Mouse (Mus musculus) embryonic facial prominence, embryonic 13.5 days (tissue): ENCODE data around the gene Gja6. TPM values are rescaled to one million over a fixed set of nuclear protein-coding genes. Genes with fewer than 3 reads are reported as not detected.

Experiments used
- ATAC-seq: fragments of 200-750 bp; cut with Nextera tagmentation; 2 replicates; pipeline ENCODE4 v1.8.0; 2017; ENCODE audit warnings: low read depth; ENCODE audit not compliant: insufficient number of reproducible peaks, insufficient read depth, low FRiP score, low TSS enrichment
- H3K27ac ChIP-seq: fragments of 300-500 bp; sonication (generic); 2 replicates; pipeline ENCODE4 v1.5.1; 2015; ENCODE audit warnings: moderate library complexity, mild to moderate bottlenecking, inconsistent platforms
- H3K27me3 ChIP-seq: fragments of 300-500 bp; sonication (generic); 2 replicates; pipeline ENCODE4 v1.6.1; 2015; ENCODE audit warnings: mild to moderate bottlenecking, inconsistent platforms
- H3K36me3 ChIP-seq: fragments of 300-500 bp; sonication (generic); 2 replicates; pipeline ENCODE4 v1.6.1; 2015; ENCODE audit warnings: mild to moderate bottlenecking, inconsistent platforms
- H3K4me1 ChIP-seq: fragments of 300-500 bp; sonication (generic); 2 replicates; pipeline ENCODE4 v1.6.1; 2015; ENCODE audit warnings: inconsistent platforms
- H3K4me2 ChIP-seq: fragments of 300-500 bp; sonication (generic); 2 replicates; pipeline ENCODE4 v1.6.1; 2015; ENCODE audit warnings: moderate library complexity, mild to moderate bottlenecking, inconsistent platforms
- H3K4me3 ChIP-seq: fragments of 300-500 bp; sonication (generic); 2 replicates; pipeline ENCODE4 v1.5.1; 2015; ENCODE audit warnings: mild to moderate bottlenecking, inconsistent platforms
- H3K9ac ChIP-seq: fragments of 300-500 bp; sonication (generic); 2 replicates; pipeline ENCODE4 v1.6.1; 2015; ENCODE audit warnings: mild to moderate bottlenecking, inconsistent platforms
- H3K9me3 ChIP-seq: fragments of 300-500 bp; sonication (generic); 2 replicates; pipeline ENCODE4 v1.6.1; 2016; ENCODE audit warnings: inconsistent platforms
- WGBS: fragments of 180-500 bp; shearing (Covaris S2); methylation state at CpG from one replicate; pipeline ENCODE4 v1.1.7; 2015; ENCODE audit warnings: mixed read lengths; 5-methylcytosine and 5-hydroxymethylcytosine counted together
- polyA plus RNA-seq: library from polyadenylated mRNA; unstranded; fragments of >200 nt; fragmentation: Nextera tagmentation; extraction: Ambion mirVana; gene quantifications from 2 replicates; pipeline ENCODE4 v1.2.1, GENCODE M21; 2015

The Gja6 gene
- 0.17 and 0.47 TPM in 2 replicates for polyA plus RNA-seq

- 66% methylated on average over 4 of the region's 4 CpGs for WGBS
- H3K4me2 ChIP-seq: no peak within 1 kb of the TSS
- no peaks in the 10 kb centered on the region for H3K9me3 ChIP-seq
- no peak within 1 kb of the TSS for H3K9ac ChIP-seq
- H3K27ac ChIP-seq: no peak within 1 kb of the TSS
- ATAC-seq: no peak
- H3K27me3 ChIP-seq: peaks cover 28% of the 10 kb centered on the region
- no peak within 1 kb of the TSS for H3K4me3 ChIP-seq
- H3K4me1 ChIP-seq: no peaks in the 10 kb centered on the region
- no peaks in the 10 kb centered on the region for H3K36me3 ChIP-seq
Measured at GRCm38 (mm10) chrX:160906952-160907351, at the start of gene Gja6. Gene Gja6 (minus strand): TSS chrX:160907052.

DNA sequence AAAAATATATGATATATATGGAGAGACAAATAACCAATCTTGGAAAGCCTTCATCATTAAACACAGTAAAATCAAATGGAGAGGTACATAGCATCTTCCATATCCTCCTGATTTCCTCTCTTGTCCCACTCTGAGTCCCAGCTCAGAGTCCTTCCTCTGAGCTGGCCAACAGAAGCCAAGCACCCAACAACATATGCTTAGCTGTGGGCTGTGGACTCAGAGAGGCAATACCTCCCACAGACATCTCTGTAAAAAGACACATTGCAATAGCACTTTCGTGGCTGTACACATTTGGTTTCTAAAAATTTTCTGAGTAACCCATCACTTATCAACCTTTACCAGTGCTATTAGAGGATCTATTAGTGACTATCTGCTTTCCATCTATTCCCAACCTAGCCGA lies 42.7 kb upstream of the Gja6 start:
- Histone ChIP-seq H3K9me3 (no peaks in the 10 kb centered on the region), H3K27ac (no peak overlapping the region), H3K4me2 (no peak overlapping the region), H3K36me3 (no peaks in the 10 kb centered on the region), H3K27me3 (peaks cover 13% of the 10 kb centered on the region; the same call in 1 of the 2 replicates), H3K9ac (no peak overlapping the region), H3K4me1 (no peaks in the 10 kb centered on the region), H3K4me3 (no peak overlapping the region)
- no peak for ATAC-seq
- WGBS: 82% methylated on average over 2 of the region's 2 CpGs

DNA sequence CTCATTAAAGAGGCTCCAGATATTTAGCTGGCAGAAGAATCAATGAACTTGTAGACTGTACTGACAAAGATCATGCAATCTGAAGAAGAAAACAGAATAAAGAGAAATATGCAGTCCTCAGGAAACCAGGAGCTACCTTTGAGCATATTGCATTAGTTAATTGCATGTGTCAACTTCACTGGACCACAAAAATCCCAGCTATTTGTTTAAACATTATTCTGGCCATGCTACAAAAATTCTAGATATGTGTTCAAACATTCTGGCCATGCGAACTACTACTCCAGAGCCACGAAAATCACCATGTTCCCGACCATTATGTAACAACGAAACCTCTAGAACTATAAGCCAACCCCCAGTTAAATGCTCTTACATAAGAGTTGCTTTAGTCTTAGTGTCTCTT lies 37.9 kb upstream of the Gja6 start:
- peaks cover 11% of the 10 kb centered on the region for H3K27me3 ChIP-seq
- H3K4me3 ChIP-seq: no peak overlapping the region
- H3K9me3 ChIP-seq: no peaks in the 10 kb centered on the region
- 77% methylated on average over 4 of the region's 4 CpGs for whole genome bisulfite sequencing
- no peak for ATAC-seq
- no peak overlapping the region for H3K27ac ChIP-seq
- H3K4me1 ChIP-seq: no peaks in the 10 kb centered on the region
- no peak overlapping the region for H3K9ac ChIP-seq
- H3K36me3 ChIP-seq: no peaks in the 10 kb centered on the region
- no peak overlapping the region for H3K4me2 ChIP-seq

- ATAC-seq: no peak
- Histone ChIP-seq H3K4me3 (no peak overlapping the region), H3K9ac (no peak overlapping the region), H3K27me3 (peaks cover 11% of the 10 kb centered on the region; the same call in 1 of the 2 replicates), H3K27ac (no peak overlapping the region), H3K9me3 (no peaks in the 10 kb centered on the region), H3K4me1 (no peaks in the 10 kb centered on the region), H3K36me3 (no peaks in the 10 kb centered on the region), H3K4me2 (no peak overlapping the region)
- WGBS: 56% methylated on average over 1 of the region's 1 CpGs
Measured at GRCm38 (mm10) chrX:160935541-160935940, 28.7 kb upstream of the Gja6 start.

- H3K4me3 ChIP-seq: no peak overlapping the region
- no peak overlapping the region for H3K4me2 ChIP-seq
- peaks cover 5% of the 10 kb centered on the region; the same call in 1 of the 2 replicates for H3K27me3 ChIP-seq
- H3K27ac ChIP-seq: no peak overlapping the region
- no peaks in the 10 kb centered on the region for H3K36me3 ChIP-seq
- no peak overlapping the region for H3K9ac ChIP-seq
- H3K9me3 ChIP-seq: no peaks in the 10 kb centered on the region
- H3K4me1 ChIP-seq: no peaks in the 10 kb centered on the region
- ATAC-seq: no peak
Measured at GRCm38 (mm10) chrX:160930656-160931055, 23.8 kb upstream of the Gja6 start.

DNA sequence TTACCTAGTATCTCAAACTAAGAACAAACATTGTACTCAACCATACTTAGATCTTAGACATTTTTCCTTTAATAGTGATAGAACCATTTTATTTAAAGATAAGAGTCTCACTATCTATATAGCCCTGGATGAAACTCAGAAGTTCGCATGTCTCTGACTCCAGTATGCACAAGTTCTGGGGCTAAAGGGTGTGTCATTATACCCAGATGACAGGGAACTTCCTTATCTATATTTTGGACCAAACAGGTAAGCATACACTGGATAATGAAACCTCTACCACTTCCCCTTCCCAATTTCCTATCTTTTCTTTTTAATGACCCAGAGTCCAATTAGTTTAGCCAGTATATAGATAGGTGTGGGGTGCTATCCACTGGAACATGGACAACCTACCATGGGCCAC lies 22.0 kb upstream of the Gja6 start:
- no peak for ATAC-seq
- Histone ChIP-seq H3K36me3 (no peaks in the 10 kb centered on the region), H3K27me3 (peaks cover 5% of the 10 kb centered on the region; the same call in 1 of the 2 replicates), H3K9ac (no peak overlapping the region), H3K4me1 (no peaks in the 10 kb centered on the region), H3K9me3 (no peaks in the 10 kb centered on the region), H3K4me3 (no peak overlapping the region), H3K4me2 (no peak overlapping the region), H3K27ac (no peak overlapping the region)
- 81% methylated on average over 1 of the region's 1 CpGs for WGBS

DNA sequence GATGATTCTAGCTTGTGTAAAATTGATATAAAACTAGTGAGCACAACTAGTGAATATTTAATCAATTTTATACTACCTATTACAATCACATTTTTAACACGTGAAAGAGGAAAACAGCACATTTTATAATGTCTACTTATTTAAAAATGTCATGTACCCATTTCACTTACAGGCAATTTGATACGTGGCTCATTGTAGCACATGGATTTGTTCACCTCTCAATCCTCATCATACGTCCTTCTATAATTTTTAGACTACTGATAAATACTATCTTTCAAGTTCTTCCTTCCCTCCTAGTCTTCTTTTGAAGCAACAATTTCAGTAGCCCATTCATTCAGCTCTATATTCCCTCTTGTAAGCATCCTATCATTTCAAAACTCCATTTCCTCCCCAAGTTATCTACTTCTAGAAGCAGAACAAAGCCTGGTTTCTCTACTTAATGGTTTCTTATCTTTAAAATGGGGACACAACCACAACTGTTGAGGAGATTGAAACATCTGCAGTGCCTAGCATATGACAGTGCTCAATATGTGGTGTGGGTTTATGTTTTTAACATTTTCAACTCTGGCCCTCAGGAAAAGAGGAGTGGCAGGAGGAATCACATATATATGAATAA lies 12.3 kb upstream of the Gja6 start:
- H3K4me1 ChIP-seq: no peaks in the 10 kb centered on the region
- peaks cover 10% of the 10 kb centered on the region; the same call in 1 of the 2 replicates for H3K27me3 ChIP-seq
- no peak overlapping the region for H3K4me3 ChIP-seq
- no peak overlapping the region for H3K27ac ChIP-seq
- H3K9ac ChIP-seq: no peak overlapping the region
- no peaks in the 10 kb centered on the region for H3K36me3 ChIP-seq
- H3K4me2 ChIP-seq: no peak overlapping the region
- 90% methylated on average over 3 of the region's 3 CpGs for WGBS
- H3K9me3 ChIP-seq: no peaks in the 10 kb centered on the region
- ATAC-seq: no peak

GRCm38 (mm10) chrX:160906477-160906876 lies 375 bp downstream of the Gja6 start:
- ATAC-seq: no peak
- Histone ChIP-seq H3K27ac (no peak overlapping the region), H3K36me3 (no peaks in the 10 kb centered on the region), H3K27me3 (peaks cover 23% of the 10 kb centered on the region), H3K9ac (no peak overlapping the region), H3K9me3 (no peaks in the 10 kb centered on the region), H3K4me3 (no peak overlapping the region), H3K4me1 (no peaks in the 10 kb centered on the region), H3K4me2 (no peak overlapping the region)
- 83% methylated on average over 4 of the region's 4 CpGs for WGBS

GRCm38 (mm10) chrX:160905913-160906312 lies 939 bp downstream of the Gja6 start:
- H3K4me3 ChIP-seq: no peak overlapping the region
- peaks cover 21% of the 10 kb centered on the region; the same call in 1 of the 2 replicates for H3K27me3 ChIP-seq
- no peak overlapping the region for H3K4me2 ChIP-seq
- H3K27ac ChIP-seq: no peak overlapping the region
- no peak for ATAC-seq
- H3K9me3 ChIP-seq: no peaks in the 10 kb centered on the region
- WGBS: 62% methylated on average over 4 of the region's 4 CpGs
- H3K9ac ChIP-seq: no peak overlapping the region
- H3K4me1 ChIP-seq: no peaks in the 10 kb centered on the region
- no peaks in the 10 kb centered on the region for H3K36me3 ChIP-seq

GRCm38 (mm10) chrX:160905041-160905678 lies 1.7 kb downstream of the Gja6 start:
- no peak overlapping the region for H3K9ac ChIP-seq
- no peaks in the 10 kb centered on the region for H3K9me3 ChIP-seq
- WGBS: 66% methylated on average over 2 of the region's 2 CpGs
- H3K4me2 ChIP-seq: no peak overlapping the region
- no peak overlapping the region for H3K27ac ChIP-seq
- no peak for ATAC-seq
- no peak overlapping the region for H3K4me3 ChIP-seq
- H3K4me1 ChIP-seq: no peaks in the 10 kb centered on the region
- peaks cover 21% of the 10 kb centered on the region; the same call in 1 of the 2 replicates for H3K27me3 ChIP-seq
- H3K36me3 ChIP-seq: no peaks in the 10 kb centered on the region

DNA sequence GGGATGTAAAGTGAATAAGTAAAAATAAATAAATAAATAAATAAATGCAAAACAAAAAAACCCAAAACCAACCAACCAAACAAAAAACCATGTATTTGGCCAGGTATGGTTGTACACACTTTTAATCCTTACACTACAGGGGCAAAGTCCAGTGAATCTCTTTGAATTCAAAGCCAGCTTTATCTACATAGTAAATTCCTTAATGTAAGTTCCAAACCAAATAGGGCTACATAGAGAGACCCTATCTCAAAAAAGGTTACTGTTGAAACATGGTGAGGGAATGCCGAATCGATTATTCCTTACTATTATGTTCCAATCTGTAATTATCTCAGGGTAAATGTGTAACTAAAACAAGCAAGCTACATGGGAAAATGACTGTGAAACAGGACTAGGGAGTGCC lies 5.7 kb downstream of the Gja6 start:
- no peak for ATAC-seq
- whole genome bisulfite sequencing: 95% methylated on average over 2 of the region's 2 CpGs

DNA sequence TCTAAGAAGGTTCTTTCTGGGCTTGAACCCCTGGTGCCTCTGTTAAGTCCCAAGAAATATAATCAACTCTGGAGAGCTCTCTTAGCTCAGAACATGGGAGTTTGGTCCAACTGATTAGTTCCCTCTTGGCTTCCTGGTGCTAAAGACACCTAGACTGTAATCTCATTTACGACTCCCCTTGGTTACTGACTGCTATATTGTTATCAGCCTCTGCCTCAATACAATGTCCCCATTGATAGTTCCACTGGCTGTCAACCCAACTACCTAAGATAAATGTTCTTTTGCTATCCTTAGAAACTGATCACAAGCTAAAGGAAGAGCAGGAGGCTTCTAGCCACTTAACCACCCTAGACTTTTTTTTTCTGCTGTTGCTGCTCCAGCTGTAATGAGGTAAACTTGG lies 14.8 kb downstream of the Gja6 start:
- no peak overlapping the region for H3K4me3 ChIP-seq
- peaks cover 24% of the 10 kb centered on the region; the same call in 1 of the 2 replicates for H3K27me3 ChIP-seq
- no peak overlapping the region for H3K27ac ChIP-seq
- no peaks in the 10 kb centered on the region for H3K36me3 ChIP-seq
- H3K4me2 ChIP-seq: no peak overlapping the region
- H3K9me3 ChIP-seq: no peaks in the 10 kb centered on the region
- no peaks in the 10 kb centered on the region for H3K4me1 ChIP-seq
- WGBS: 54% methylated on average over 1 of the region's 1 CpGs
- no peak overlapping the region for H3K9ac ChIP-seq
- no peak for ATAC-seq

More for the DNA sequence above, 5.7 kb downstream of the Gja6 start:
- Histone ChIP-seq H3K9me3 (no peaks in the 10 kb centered on the region), H3K27ac (no peak overlapping the region), H3K9ac (no peak overlapping the region), H3K4me1 (no peaks in the 10 kb centered on the region), H3K4me3 (no peak overlapping the region), H3K27me3 (peaks cover 23% of the 10 kb centered on the region; the same call in 1 of the 2 replicates), H3K4me2 (no peak overlapping the region), H3K36me3 (no peaks in the 10 kb centered on the region)
